Mouse (Mus musculus) liver, embryonic 12.5 days (tissue): ENCODE results near the gene C1rl. TPM values are rescaled to one million over a fixed set of nuclear protein-coding genes. Genes with fewer than 3 reads are reported as not detected.
A peak's percentile ranks its signal among the peaks of the same experiment; 100 is the strongest.

Experiments
- ATAC-seq: fragments of 200-750 bp; cut with Nextera tagmentation; 2 replicates; pipeline ENCODE4 v1.8.0; 2017; ENCODE audit warnings: moderate number of reproducible peaks, mild to moderate bottlenecking, moderate library complexity
- H3K27ac ChIP-seq: fragments of 300-500 bp; sonication (generic); 2 replicates; pipeline ENCODE4 v1.5.1; 2016; ENCODE audit warnings: mild to moderate bottlenecking
- H3K27me3 ChIP-seq: fragments of 300-500 bp; sonication (generic); replicated peaks from 2 replicates; pipeline ENCODE4 v1.6.1; 2016; ENCODE audit warnings: mild to moderate bottlenecking, moderate library complexity
- H3K36me3 ChIP-seq: fragments of 300-500 bp; sonication (generic); 2 replicates; pipeline ENCODE4 v1.6.1; 2016; ENCODE audit warnings: mild to moderate bottlenecking, moderate library complexity
- H3K4me1 ChIP-seq: fragments of 300-500 bp; sonication (generic); 2 replicates; pipeline ENCODE4 v1.6.1; 2016
- H3K4me2 ChIP-seq: fragments of 300-500 bp; sonication (generic); 2 replicates; pipeline ENCODE4 v1.6.1; 2016; ENCODE audit warnings: mild to moderate bottlenecking, moderate library complexity
- H3K4me3 ChIP-seq: fragments of 300-500 bp; sonication (generic); 2 replicates; pipeline ENCODE4 v1.5.1; 2016; ENCODE audit warnings: mild to moderate bottlenecking, moderate library complexity
- H3K9ac ChIP-seq: fragments of 300-500 bp; sonication (generic); 2 replicates; pipeline ENCODE4 v1.6.1; 2016; ENCODE audit warnings: mild to moderate bottlenecking, moderate library complexity
- H3K9me3 ChIP-seq: fragments of 300-500 bp; sonication (generic); replicated peaks from 2 replicates; pipeline ENCODE4 v1.6.1; 2016; ENCODE audit warnings: mild to moderate bottlenecking, moderate library complexity
- WGBS: fragments of 180-500 bp; shearing (Covaris S2); methylation state at CpG from one replicate; pipeline ENCODE4 v1.1.7; 2016; ENCODE audit not compliant: insufficient replicate concordance; 5-methylcytosine and 5-hydroxymethylcytosine counted together
- polyA plus RNA-seq: library from polyadenylated mRNA; unstranded; fragments of >200 nt; fragmentation: Nextera tagmentation; extraction: Ambion mirVana; gene quantifications from 2 replicates; pipeline ENCODE4 v1.2.1, GENCODE M21; 2016

The C1rl gene
- polyA plus RNA-seq, result 4.4 and 4.5 TPM in 2 replicates

DNA sequence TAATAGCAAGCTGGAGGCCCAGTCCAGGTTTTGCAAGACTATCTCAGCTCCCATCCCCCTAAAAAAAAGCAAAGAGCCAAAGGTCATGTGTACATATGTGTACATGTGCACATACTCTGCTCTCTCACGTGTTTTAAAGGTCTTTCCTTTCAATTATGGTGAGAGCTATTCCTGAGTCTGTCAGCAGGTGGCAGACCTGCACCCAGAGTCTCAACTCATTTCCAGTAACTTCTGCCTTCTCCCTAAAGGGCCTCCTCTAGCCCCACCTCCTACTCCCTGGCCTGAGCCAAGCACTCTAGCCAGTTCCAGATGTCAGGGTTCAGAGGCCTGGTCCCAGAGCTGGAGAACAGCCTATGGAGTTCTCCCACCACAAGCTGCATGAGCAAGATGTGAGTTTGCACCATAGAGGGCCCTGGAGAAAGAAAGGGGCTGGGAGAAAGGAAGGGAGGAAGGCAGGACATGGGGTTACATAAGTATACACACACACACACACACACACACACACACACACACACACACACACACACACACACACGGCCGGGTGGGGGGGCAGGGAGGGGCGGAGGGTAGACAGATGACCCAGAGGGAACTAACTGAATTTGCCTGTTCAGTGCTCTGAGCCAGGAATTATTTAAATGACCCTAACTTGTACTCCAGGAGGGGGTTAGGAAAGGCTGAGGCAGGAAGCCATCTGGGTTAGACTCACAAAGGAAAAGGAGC lies at the start of gene C1rl:
TSS of gene C1rl (plus strand) at position 272 of the 720 bp plus-strand sequence.
- WGBS, result 7% methylated on average over 4 of the region's 4 CpGs
- peak within 1 kb of the TSS; percentile 76 for H3K27ac ChIP-seq
- no peaks in the 10 kb centered on the region for H3K36me3 ChIP-seq
- H3K9me3 ChIP-seq, result no peaks in the 10 kb centered on the region
- H3K4me1 ChIP-seq, result peaks cover 23% of the 10 kb centered on the region
- ATAC-seq, result peak; percentile 87
- peak within 1 kb of the TSS; percentile 52 for H3K9ac ChIP-seq
- H3K4me2 ChIP-seq, result peak within 1 kb of the TSS; percentile 56
- H3K4me3 ChIP-seq, result peak within 1 kb of the TSS; percentile 22
- H3K27me3 ChIP-seq, result no peaks in the 10 kb centered on the region

DNA sequence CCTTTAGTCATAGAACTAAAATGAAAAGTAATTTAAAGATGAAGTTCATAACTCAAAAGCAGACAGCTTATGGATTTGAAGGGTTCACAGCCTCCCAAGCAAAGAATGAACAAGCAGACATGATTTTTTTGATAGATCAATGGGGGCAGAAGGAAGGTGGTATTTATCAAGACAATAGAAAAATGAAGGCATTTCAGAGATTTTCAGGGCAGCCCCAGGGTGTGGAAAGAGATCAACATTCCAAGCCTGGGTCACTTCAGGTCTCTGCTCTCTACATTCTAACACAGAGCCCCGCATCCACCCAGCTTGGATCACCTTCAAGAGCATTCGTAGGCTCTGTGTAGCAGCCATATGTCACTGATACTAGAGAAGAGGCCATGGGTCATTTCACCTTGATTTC lies 49.6 kb upstream of the C1rl start:
- Histone ChIP-seq H3K9me3 (no peaks in the 10 kb centered on the region), H3K27ac (no peak overlapping the region), H3K4me3 (no peak overlapping the region), H3K4me1 (no peaks in the 10 kb centered on the region), H3K4me2 (no peak overlapping the region), H3K9ac (no peak overlapping the region), H3K27me3 (no peaks in the 10 kb centered on the region), H3K36me3 (no peaks in the 10 kb centered on the region)
- 80% methylated on average over 2 of the region's 2 CpGs for WGBS
- no peak for ATAC-seq

DNA sequence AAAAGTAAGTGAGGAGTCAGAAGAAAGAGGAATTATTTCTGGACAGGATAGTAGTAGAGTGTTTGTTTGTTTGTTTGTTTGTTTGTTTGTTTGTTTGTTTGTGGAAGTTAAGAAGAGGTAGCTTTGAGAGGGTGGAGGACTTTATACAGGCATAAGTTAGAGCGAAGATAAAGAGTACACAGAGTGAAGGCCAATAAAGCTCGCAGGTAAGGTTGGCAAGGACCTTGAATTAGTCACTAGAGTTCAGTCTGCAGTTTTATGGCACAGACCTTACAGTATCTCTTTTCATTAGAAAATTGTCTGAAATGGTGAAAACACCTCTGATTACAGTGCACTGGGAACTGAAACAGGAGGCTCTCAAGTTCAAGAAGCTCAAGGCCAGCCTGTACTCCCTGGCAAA lies 46.9 kb upstream of the C1rl start:
- H3K36me3 ChIP-seq, result no peaks in the 10 kb centered on the region
- no peaks in the 10 kb centered on the region for H3K27me3 ChIP-seq
- WGBS, result 75% methylated on average over 2 of the region's 2 CpGs
- H3K4me2 ChIP-seq, result no peak overlapping the region
- H3K9me3 ChIP-seq, result no peaks in the 10 kb centered on the region
- no peak overlapping the region for H3K9ac ChIP-seq
- ATAC-seq, result no peak
- H3K4me1 ChIP-seq, result peaks cover 18% of the 10 kb centered on the region
- H3K27ac ChIP-seq, result no peak overlapping the region
- no peak overlapping the region for H3K4me3 ChIP-seq

DNA sequence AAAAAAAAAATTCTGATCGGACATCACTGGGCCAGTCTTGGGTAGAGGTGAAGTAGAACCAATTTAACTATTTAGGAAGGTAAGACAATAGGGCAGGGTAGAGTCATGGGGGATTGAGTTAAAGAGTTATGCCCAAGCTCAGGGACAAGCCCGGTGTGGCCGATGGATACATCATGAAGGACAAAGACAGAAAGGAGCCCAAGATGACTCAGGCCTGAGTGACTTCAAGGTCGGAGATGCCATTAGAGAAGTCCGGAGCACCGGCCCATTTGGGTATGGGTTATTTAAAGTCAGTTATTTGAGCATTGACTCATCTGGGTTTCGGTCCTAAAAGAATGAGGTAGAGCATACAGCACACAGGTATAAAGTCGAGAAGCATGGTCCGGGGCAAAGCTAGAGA lies 46.5 kb upstream of the C1rl start:
- Histone ChIP-seq H3K36me3 (no peaks in the 10 kb centered on the region), H3K9ac (no peak overlapping the region), H3K4me3 (no peak overlapping the region), H3K4me2 (no peak overlapping the region), H3K4me1 (peaks cover 23% of the 10 kb centered on the region), H3K9me3 (no peaks in the 10 kb centered on the region), H3K27me3 (no peaks in the 10 kb centered on the region), H3K27ac (no peak overlapping the region)
- WGBS, result 86% methylated on average over 9 of the region's 9 CpGs
- ATAC-seq, result no peak

DNA sequence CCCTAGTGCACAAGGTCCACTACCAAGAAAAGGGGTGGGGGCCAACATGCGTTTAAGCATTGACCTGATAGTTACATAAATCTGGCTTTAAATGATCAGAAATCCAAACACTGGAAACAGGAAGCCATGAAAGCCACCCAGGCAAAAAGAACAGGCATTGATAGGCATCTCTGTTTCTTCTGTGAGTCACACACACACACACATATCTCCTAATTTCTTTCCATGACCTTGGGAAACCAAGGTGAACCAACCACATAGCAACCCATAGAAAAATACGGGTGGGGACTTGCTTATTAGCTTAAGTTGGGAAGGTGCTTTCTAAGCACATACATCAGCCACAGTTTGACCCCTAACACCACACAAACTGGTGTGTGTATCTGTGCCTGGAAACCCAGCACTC lies 45.6 kb upstream of the C1rl start:
- H3K27me3 ChIP-seq, result no peaks in the 10 kb centered on the region
- no peaks in the 10 kb centered on the region for H3K9me3 ChIP-seq
- H3K4me3 ChIP-seq, result no peak overlapping the region
- H3K4me2 ChIP-seq, result no peak overlapping the region
- peaks cover 32% of the 10 kb centered on the region for H3K4me1 ChIP-seq
- H3K9ac ChIP-seq, result no peak overlapping the region
- H3K36me3 ChIP-seq, result no peaks in the 10 kb centered on the region
- no peak for ATAC-seq
- no peak overlapping the region for H3K27ac ChIP-seq
- 75% methylated on average over 2 of the region's 2 CpGs for WGBS

DNA sequence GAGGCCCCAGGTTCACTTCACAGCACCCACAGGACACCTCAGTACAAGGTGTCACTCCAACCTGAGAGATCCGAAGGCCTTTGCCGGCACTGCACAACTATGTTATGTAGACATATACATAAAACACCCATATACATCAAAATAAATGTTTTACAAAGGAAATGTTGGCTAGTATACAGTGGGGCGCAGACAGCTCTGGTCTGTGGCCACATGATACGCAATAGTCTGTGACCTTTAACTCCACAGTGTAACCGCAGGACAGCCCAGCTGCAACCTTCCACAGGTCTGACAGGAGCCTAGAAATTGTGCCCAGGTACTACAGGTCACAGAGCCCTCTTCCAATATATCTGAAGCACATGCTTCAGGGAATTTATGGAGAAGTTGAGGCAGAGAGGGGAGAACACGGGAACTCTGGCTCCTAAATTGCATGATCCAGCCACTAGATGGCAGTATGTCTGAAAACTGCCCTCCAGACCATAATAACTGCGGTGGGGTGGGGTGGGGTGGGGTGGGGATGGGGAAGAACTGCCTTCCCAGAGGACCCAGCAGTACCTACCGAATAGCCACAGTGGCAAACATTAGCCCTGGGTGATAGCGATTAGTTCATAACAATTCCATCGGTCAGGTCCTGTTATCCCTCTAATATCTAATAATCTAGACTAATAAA lies 44.6 kb upstream of the C1rl start:
- Histone ChIP-seq H3K36me3 (no peaks in the 10 kb centered on the region), H3K4me2 (no peak overlapping the region), H3K27ac (no peak overlapping the region), H3K9me3 (no peaks in the 10 kb centered on the region), H3K9ac (no peak overlapping the region), H3K4me3 (no peak overlapping the region), H3K4me1 (peaks cover 39% of the 10 kb centered on the region), H3K27me3 (no peaks in the 10 kb centered on the region)
- ATAC-seq, result no peak
- 63% methylated on average over 10 of the region's 10 CpGs for WGBS

DNA sequence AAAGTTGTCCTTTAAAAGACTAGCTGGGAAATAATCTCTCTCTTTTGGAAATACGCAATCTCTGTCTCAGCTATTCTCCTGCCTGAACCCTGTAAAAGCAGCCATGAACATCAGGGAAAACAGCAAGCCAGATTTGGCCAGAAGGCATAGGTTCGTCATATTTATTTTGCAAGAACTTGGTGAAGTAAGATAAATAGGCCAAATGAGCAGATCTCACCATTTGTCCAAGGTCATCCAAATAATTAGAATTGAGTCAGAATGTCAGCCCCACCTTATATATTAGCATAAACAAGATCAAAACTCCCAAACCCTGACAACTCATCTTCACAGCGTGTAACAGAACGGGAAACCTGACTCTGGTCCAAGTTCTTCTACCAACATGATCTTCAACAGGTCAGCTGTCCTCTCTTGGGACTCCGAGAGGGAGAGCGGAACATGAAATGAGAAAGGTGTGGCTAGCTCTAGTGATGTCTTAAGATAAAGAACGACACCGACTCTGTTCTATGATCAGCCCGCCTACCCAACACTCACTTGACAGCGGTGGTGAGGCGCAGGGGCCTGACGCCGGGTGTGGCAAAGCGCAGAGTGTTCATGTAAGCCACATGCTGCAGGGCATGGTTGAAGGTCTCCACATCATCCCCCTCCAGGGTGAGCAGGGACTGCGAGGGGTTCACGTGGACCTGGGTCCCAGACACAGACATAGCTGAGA lies 43.8 kb upstream of the C1rl start:
- H3K9me3 ChIP-seq, result no peaks in the 10 kb centered on the region
- ATAC-seq, result no peak
- no peaks in the 10 kb centered on the region for H3K36me3 ChIP-seq
- H3K27me3 ChIP-seq, result no peaks in the 10 kb centered on the region
- peak overlapping the region; percentile 23; the same call in 1 of the 2 replicates for H3K4me2 ChIP-seq
- 72% methylated on average over 16 of the region's 16 CpGs for WGBS
- no peak overlapping the region for H3K4me3 ChIP-seq
- H3K4me1 ChIP-seq, result peaks cover 39% of the 10 kb centered on the region
- H3K27ac ChIP-seq, result no peak overlapping the region
- H3K9ac ChIP-seq, result no peak overlapping the region

DNA sequence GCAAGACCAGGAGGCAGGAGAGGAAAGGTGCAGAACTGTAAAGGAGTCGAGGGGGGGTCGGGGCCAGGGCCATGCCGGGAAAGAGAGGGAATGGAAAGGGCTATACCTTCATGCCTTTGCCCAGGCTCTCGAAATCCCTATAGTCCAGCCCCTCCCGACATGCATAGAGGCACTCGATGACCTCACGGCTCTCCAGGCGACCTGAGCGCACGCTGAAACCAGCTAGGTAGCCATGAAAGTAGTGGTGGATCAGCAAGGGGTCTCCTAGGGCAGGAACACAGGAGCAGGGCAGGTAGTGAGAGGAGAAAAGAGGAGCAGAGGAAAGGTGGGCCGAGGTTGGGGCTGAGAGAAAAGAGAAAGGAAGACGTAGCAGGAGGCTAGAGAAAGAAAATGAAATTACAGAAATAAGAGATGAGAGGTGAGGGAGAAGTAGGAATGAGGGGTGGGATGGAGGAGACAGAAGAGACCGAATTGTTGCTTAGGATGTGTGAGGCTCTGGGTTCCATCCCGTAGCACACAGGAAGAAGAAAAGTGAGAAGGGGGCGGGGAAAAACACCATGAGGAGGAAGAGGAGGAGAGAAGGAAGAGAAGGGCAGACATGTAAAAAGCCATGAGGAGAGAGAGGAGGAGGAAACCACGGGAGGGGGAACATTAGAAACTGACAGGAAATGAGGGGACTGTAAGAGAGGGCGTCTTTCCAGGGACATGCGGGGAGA lies 43.1 kb upstream of the C1rl start:
- H3K4me2 ChIP-seq, result peak overlapping the region; percentile 23; the same call in 1 of the 2 replicates
- H3K4me1 ChIP-seq, result peaks cover 39% of the 10 kb centered on the region
- no peaks in the 10 kb centered on the region for H3K27me3 ChIP-seq
- H3K9me3 ChIP-seq, result no peaks in the 10 kb centered on the region
- no peak overlapping the region for H3K27ac ChIP-seq
- H3K4me3 ChIP-seq, result no peak overlapping the region
- no peak overlapping the region for H3K9ac ChIP-seq
- whole genome bisulfite sequencing, result 67% methylated on average over 18 of the region's 18 CpGs
- no peaks in the 10 kb centered on the region for H3K36me3 ChIP-seq
- ATAC-seq, result no peak

DNA sequence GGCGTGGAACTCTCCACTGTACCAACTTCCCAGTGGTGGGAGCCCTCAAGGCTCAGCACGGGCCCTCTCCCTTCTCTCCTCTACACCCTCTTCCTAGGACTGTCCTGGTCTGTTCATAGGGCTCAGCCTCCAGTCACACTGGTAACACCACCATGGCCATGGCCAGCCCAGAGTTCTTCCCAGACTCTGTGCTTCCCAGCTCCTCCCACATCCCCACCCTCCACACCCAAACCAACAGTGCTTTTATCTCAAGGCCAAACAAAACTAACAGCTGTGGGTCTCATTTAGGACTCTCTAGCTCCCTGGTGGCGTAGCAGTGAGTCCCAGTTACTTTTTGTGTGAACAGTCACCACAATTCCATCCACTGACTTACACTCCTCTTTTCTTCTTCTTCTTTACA lies 40.9 kb upstream of the C1rl start:
- H3K9me3 ChIP-seq, result no peaks in the 10 kb centered on the region
- peak; percentile 78 for ATAC-seq
- peak overlapping the region; percentile 36 for H3K4me2 ChIP-seq
- H3K4me1 ChIP-seq, result peaks cover 39% of the 10 kb centered on the region
- H3K27me3 ChIP-seq, result no peaks in the 10 kb centered on the region
- 44% methylated on average over 3 of the region's 3 CpGs for WGBS
- H3K4me3 ChIP-seq, result no peak overlapping the region
- 0 out of 2 replicates have a peak overlapping the region, but pooled peaks have one; percentile 31 for H3K9ac ChIP-seq
- H3K36me3 ChIP-seq, result no peaks in the 10 kb centered on the region
- H3K27ac ChIP-seq, result 0 out of 2 replicates have a peak overlapping the region, but pooled peaks have one; percentile 29

DNA sequence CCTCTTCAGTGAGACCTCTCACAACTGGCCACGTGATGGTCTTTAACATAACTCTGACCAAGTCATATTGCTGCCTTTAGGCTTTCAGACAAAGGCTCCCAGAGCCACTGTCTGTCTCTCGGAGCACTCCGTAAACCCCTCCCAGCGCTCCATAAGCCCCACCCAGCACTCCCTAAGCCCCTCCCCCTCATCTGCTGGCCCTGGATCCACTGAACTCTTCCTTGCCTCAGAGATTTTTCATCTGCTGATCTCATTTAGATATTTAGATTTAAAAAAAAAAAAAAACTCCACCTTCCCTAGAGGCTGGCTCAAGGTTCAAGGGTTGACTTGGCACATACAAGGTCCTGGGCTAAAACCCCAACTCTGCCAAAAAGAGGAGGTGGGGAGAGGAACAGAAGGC lies 39.2 kb upstream of the C1rl start:
- Histone ChIP-seq H3K27me3 (no peaks in the 10 kb centered on the region), H3K4me1 (peaks cover 39% of the 10 kb centered on the region), H3K4me2 (no peak overlapping the region), H3K36me3 (no peaks in the 10 kb centered on the region), H3K27ac (no peak overlapping the region), H3K9me3 (no peaks in the 10 kb centered on the region), H3K9ac (no peak overlapping the region), H3K4me3 (no peak overlapping the region)
- peak; percentile 20; the same call in 1 of the 2 replicates for ATAC-seq
- 53% methylated on average over 4 of the region's 4 CpGs for WGBS

DNA sequence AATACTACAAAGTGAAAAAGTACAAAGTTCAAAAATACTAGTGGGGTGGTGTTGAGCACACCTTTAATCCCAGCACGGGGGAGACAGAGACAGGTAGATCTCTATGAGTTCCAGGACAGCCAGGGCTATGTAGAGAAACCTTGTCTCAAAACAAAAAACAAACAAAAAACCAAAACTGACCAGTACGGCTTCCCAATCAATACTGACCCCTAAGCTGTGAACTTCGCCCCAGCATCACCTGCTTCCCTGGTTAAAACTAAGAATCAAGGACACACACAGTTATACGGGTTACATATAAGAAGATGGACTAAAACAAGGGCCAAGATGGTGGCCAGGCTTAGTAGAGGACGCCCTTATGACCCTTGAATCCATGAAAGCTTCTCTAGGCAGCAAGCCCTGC lies 36.7 kb upstream of the C1rl start:
- no peaks in the 10 kb centered on the region for H3K36me3 ChIP-seq
- WGBS, result 72% methylated on average over 5 of the region's 5 CpGs
- H3K27ac ChIP-seq, result no peak overlapping the region
- H3K9me3 ChIP-seq, result no peaks in the 10 kb centered on the region
- H3K4me3 ChIP-seq, result no peak overlapping the region
- no peak overlapping the region for H3K4me2 ChIP-seq
- H3K4me1 ChIP-seq, result peaks cover 28% of the 10 kb centered on the region
- H3K9ac ChIP-seq, result no peak overlapping the region
- no peaks in the 10 kb centered on the region for H3K27me3 ChIP-seq
- ATAC-seq, result no peak
